Mouse (Mus musculus) heart, postnatal 0 days (tissue): ENCODE measurements around the gene Pde2a. TPM values are rescaled to one million over a fixed set of nuclear protein-coding genes. Genes with fewer than 3 reads are reported as not detected.

ENCODE experiments used
- ATAC-seq: fragments of 200-750 bp; cut with Nextera tagmentation; 2 replicates; pipeline ENCODE4 v1.8.0; 2017; ENCODE audit warnings: low read depth, moderate number of reproducible peaks, moderate library complexity; ENCODE audit not compliant: insufficient read depth
- DNase-seq: peaks from one replicate; pipeline ENCODE4 v3.0.0-alpha.2; 2016; ENCODE audit warnings: low spot score
- H3K27ac ChIP-seq: fragments of 300-500 bp; sonication (generic); 2 replicates; pipeline ENCODE4 v1.5.1; 2014; ENCODE audit warnings: low read depth, mild to moderate bottlenecking
- H3K27me3 ChIP-seq: fragments of 300-500 bp; sonication (generic); 2 replicates; pipeline ENCODE4 v1.6.1; 2014; ENCODE audit warnings: low read length, mixed read lengths; ENCODE audit not compliant: control insufficient read depth, insufficient read depth
- H3K36me3 ChIP-seq: fragments of 300-500 bp; sonication (generic); replicated peaks from 2 replicates; pipeline ENCODE4 v1.6.1; 2014; ENCODE audit warnings: low read length, mixed read lengths; ENCODE audit not compliant: control insufficient read depth, insufficient read depth
- H3K4me1 ChIP-seq: fragments of 300-500 bp; sonication (generic); 2 replicates; pipeline ENCODE4 v1.6.1; 2014; ENCODE audit warnings: antibody characterized with exemption; ENCODE audit not compliant: control insufficient read depth, insufficient read depth
- H3K4me2 ChIP-seq: fragments of 300-500 bp; sonication (generic); 2 replicates; pipeline ENCODE4 v1.6.1; 2014; ENCODE audit warnings: low read depth, mild to moderate bottlenecking, low read length, moderate library complexity
- H3K4me3 ChIP-seq: fragments of 300-500 bp; sonication (generic); 2 replicates; pipeline ENCODE4 v1.5.1; 2014; ENCODE audit warnings: low read depth, low read length
- H3K9ac ChIP-seq: fragments of 300-500 bp; sonication (generic); replicated peaks from 2 replicates; pipeline ENCODE4 v1.6.1; 2014; ENCODE audit warnings: low read depth, low read length, mixed read lengths
- H3K9me3 ChIP-seq: fragments of 300-500 bp; sonication (generic); replicated peaks from 2 replicates; pipeline ENCODE4 v1.6.1; 2016; ENCODE audit warnings: low read length; ENCODE audit not compliant: control insufficient read depth
- CTCF ChIP-seq: IDR thresholded peaks from 2 replicates; pipeline ENCODE4 v1.5.1; 2016; ENCODE audit warnings: antibody characterized with exemption, control low read depth, low read depth
- EP300 ChIP-seq: IDR thresholded peaks from 2 replicates; pipeline ENCODE4 v1.6.1; 2016; ENCODE audit warnings: antibody characterized with exemption, low read depth
- WGBS: fragments of 180-500 bp; shearing (Covaris S2); extraction: QIAGEN DNeasy Blood & Tissue Kit; methylation state at CpG from one replicate; pipeline ENCODE4 v1.1.7; 2014; 5-methylcytosine and 5-hydroxymethylcytosine counted together
- polyA plus RNA-seq: library from polyadenylated mRNA; unstranded; fragments of >200 nt; fragmentation: Nextera tagmentation; extraction: Ambion mirVana; gene quantifications from 2 replicates; pipeline ENCODE4 v1.2.1, GENCODE M21; 2015
- total RNA-seq: library from RNA; depleted of rRNA; stranded (reverse); fragments of >200 nt; gene quantifications from 2 replicates; pipeline ENCODE4 v1.2.3, GENCODE M21; 2014; ENCODE audit warnings: low replicate concordance

The Pde2a gene
- total and polyA plus RNA-seq, 2 experiments from 2014 or later, result 4.7 to 19.3 TPM

GRCm38 (mm10) chr7:101443093-101443492, 21.6 kb downstream of the Pde2a start:
- Histone ChIP-seq H3K4me2 (no peak overlapping the region), H3K4me3 (no peak overlapping the region), H3K9ac (no peak overlapping the region), H3K4me1 (no peaks in the 10 kb centered on the region), H3K36me3 (no peaks in the 10 kb centered on the region), H3K27me3 (0 out of 2 replicates have a peak, but pooled peaks cover 18% of the 10 kb centered on the region), H3K27ac (no peak overlapping the region), H3K9me3 (no peaks in the 10 kb centered on the region)
- TF ChIP-seq EP300 (no peak), CTCF (no peak)
- DNase-seq (no peak), ATAC-seq (no peak)
- WGBS, result 75% methylated on average over 10 of the region's 10 CpGs

GRCm38 (mm10) chr7:101444211-101444610, 22.7 kb downstream of the Pde2a start:
- H3K9ac ChIP-seq, result no peak overlapping the region
- no peak for DNase-seq
- no peak for ATAC-seq
- no peaks in the 10 kb centered on the region for H3K9me3 ChIP-seq
- H3K36me3 ChIP-seq, result no peaks in the 10 kb centered on the region
- WGBS, result 71% methylated on average over 4 of the region's 4 CpGs
- 0 out of 2 replicates have a peak, but pooled peaks cover 18% of the 10 kb centered on the region for H3K27me3 ChIP-seq
- no peaks in the 10 kb centered on the region for H3K4me1 ChIP-seq
- no peak overlapping the region for H3K4me3 ChIP-seq
- H3K27ac ChIP-seq, result no peak overlapping the region
- H3K4me2 ChIP-seq, result no peak overlapping the region
- TF ChIP-seq CTCF (no peak), EP300 (no peak)

- H3K4me2 ChIP-seq, result no peak overlapping the region
- H3K27ac ChIP-seq, result no peak overlapping the region
- TF ChIP-seq EP300 (no peak), CTCF (no peak)
- no peak overlapping the region for H3K9ac ChIP-seq
- no peaks in the 10 kb centered on the region for H3K36me3 ChIP-seq
- WGBS, result 24% methylated on average over 3 of the region's 3 CpGs
- H3K4me1 ChIP-seq, result peaks cover 8% of the 10 kb centered on the region
- no peaks in the 10 kb centered on the region for H3K9me3 ChIP-seq
- no peak for DNase-seq
- no peak for ATAC-seq
- peaks cover 27% of the 10 kb centered on the region for H3K27me3 ChIP-seq
- H3K4me3 ChIP-seq, result no peak overlapping the region
Measured at GRCm38 (mm10) chr7:101449855-101450254, 28.4 kb downstream of the Pde2a start.

- Histone ChIP-seq H3K27ac (0 out of 2 replicates have a peak overlapping the region, but pooled peaks have one; percentile 4), H3K9ac (peak overlapping the region; percentile 50; the same call in 1 of the 2 replicates)
- under 1% methylated on average over 55 of the region's 68 CpGs for WGBS
Measured at GRCm38 (mm10) chr7:101450422-101451401, 29.2 kb downstream of the Pde2a start.

GRCm38 (mm10) chr7:101452669-101453068, 31.2 kb downstream of the Pde2a start:
- TF ChIP-seq CTCF, result no peak
- DNase-seq, result no peak
- Histone ChIP-seq H3K27ac (peak overlapping the region; percentile 57; the same call in 1 of the 2 replicates), H3K9me3 (no peaks in the 10 kb centered on the region), H3K9ac (no peak overlapping the region), H3K4me1 (peaks cover 13% of the 10 kb centered on the region), H3K4me2 (peak overlapping the region; percentile 95), H3K27me3 (peaks cover 16% of the 10 kb centered on the region), H3K36me3 (no peaks in the 10 kb centered on the region), H3K4me3 (peak overlapping the region; percentile 58)
- 60% methylated on average over 3 of the region's 3 CpGs for WGBS
- no peak for ATAC-seq

More at GRCm38 (mm10) chr7:101450422-101451401, 29.2 kb downstream of the Pde2a start:
- H3K27me3 ChIP-seq, result peaks cover 24% of the 10 kb centered on the region
- ATAC-seq (peak; percentile 75), DNase-seq (peak; percentile 57)
- peak; percentile 99 for TF ChIP-seq CTCF
- no peak for TF ChIP-seq EP300
- no peaks in the 10 kb centered on the region for H3K9me3 ChIP-seq
- H3K4me1 ChIP-seq, result peaks cover 8% of the 10 kb centered on the region
- peak overlapping the region; percentile 95 for H3K4me2 ChIP-seq
- no peaks in the 10 kb centered on the region for H3K36me3 ChIP-seq
- H3K4me3 ChIP-seq, result peak overlapping the region; percentile 58
